Mouse (Mus musculus) limb, embryonic 14.5 days (tissue): ENCODE measurements at regions not wholly inside any gene's neighbourhood (a gene's known extent, or its start where the extent isn't known, plus 50 kb on each side); places are given as distances from the start of the nearest gene placed in this dataset.

ENCODE experiments used
- ATAC-seq: fragments of 200-750 bp; cut with Nextera tagmentation; 2 replicates; pipeline ENCODE4 v1.8.0; 2017; ENCODE audit warnings: low read depth, moderate number of reproducible peaks, moderate TSS enrichment; ENCODE audit not compliant: low FRiP score
- DNase-seq: peaks from one replicate; pipeline ENCODE4 v3.0.0-alpha.2; 2015; ENCODE audit warnings: low spot score
- H3K27ac ChIP-seq: fragments of 300-500 bp; sonication (generic); replicated peaks from 2 replicates; pipeline ENCODE4 v1.5.1; 2014; ENCODE audit warnings: low read depth, mild to moderate bottlenecking, low read length, moderate library complexity, mixed read lengths
- H3K27me3 ChIP-seq: fragments of 300-500 bp; sonication (generic); 2 replicates; pipeline ENCODE4 v1.6.1; 2014; ENCODE audit warnings: low read length, mixed read lengths; ENCODE audit not compliant: control insufficient read depth, insufficient read depth
- H3K36me3 ChIP-seq: fragments of 300-500 bp; sonication (generic); 2 replicates; pipeline ENCODE4 v1.6.1; 2014; ENCODE audit warnings: mild to moderate bottlenecking, low read length, moderate library complexity, mixed read lengths; ENCODE audit not compliant: control insufficient read depth, insufficient read depth
- H3K4me1 ChIP-seq: fragments of 300-500 bp; sonication (generic); 2 replicates; pipeline ENCODE4 v1.6.1; 2014; ENCODE audit warnings: antibody characterized with exemption, low read length, mixed read lengths; ENCODE audit not compliant: control insufficient read depth, insufficient read depth
- H3K4me2 ChIP-seq: fragments of 300-500 bp; sonication (generic); replicated peaks from 2 replicates; pipeline ENCODE4 v1.6.1; 2014; ENCODE audit warnings: low read depth, mild to moderate bottlenecking, low read length, moderate library complexity; ENCODE audit not compliant: severe bottlenecking
- H3K4me3 ChIP-seq: fragments of 300-500 bp; sonication (generic); replicated peaks from 2 replicates; pipeline ENCODE4 v1.5.1; 2014; ENCODE audit warnings: low read length
- H3K9ac ChIP-seq: fragments of 300-500 bp; sonication (generic); 2 replicates; pipeline ENCODE4 v1.6.1; 2014; ENCODE audit warnings: mild to moderate bottlenecking, low read depth, low read length, moderate library complexity; ENCODE audit not compliant: severe bottlenecking
- H3K9me3 ChIP-seq: fragments of 300-500 bp; sonication (generic); 2 replicates; pipeline ENCODE4 v1.6.1; 2016; ENCODE audit warnings: low read length; ENCODE audit not compliant: control insufficient read depth
- POLR2A ChIP-seq: fragments of 200-500 bp; IDR thresholded peaks from 2 replicates; pipeline ENCODE4 v1.8.0; 2012; ENCODE audit warnings: inconsistent platforms, mild to moderate bottlenecking, moderate library complexity, borderline replicate concordance; ENCODE audit not compliant: insufficient read depth, insufficient read length; ENCODE audit errors: extremely low read depth
- WGBS: fragments of 180-500 bp; shearing (Covaris S2); extraction: QIAGEN DNeasy Blood & Tissue Kit; methylation state at CpG from one replicate; pipeline ENCODE4 v1.1.7; 2014; 5-methylcytosine and 5-hydroxymethylcytosine counted together

DNA sequence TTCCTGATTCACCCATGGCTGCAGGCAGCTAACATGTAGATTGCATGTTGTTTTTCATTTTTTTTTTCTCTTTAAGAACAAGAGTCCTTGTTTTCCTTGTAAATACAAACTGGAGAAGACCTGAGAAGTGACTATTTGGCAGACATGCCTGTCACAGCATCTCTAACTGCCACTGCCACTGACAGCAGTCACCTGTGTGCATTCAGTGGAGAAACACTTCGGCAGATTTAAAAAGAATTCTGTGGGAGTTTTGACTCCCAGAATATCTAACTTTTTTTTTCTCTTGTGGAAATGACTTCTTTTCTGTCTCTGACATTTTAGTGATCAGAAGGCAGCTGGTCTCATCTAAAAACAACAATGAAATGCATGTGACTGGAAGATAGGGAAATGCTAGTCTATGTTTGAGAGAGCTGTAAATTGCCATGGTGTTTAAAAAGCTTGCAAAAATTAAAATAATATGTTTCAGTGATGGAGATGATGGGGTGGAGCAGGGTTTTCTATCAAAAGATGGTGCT, 526.0 kb upstream of the Agtr1b start:
- Histone ChIP-seq H3K4me1 (no peaks in the 10 kb centered on the region), H3K27ac (no peak overlapping the region), H3K27me3 (no peaks in the 10 kb centered on the region), H3K4me3 (no peak overlapping the region), H3K9ac (no peak overlapping the region), H3K36me3 (no peaks in the 10 kb centered on the region), H3K9me3 (no peaks in the 10 kb centered on the region), H3K4me2 (no peak overlapping the region)
- WGBS = 75% methylated on average over 1 of the region's 1 CpGs
- ATAC-seq = no peak
- DNase-seq = no peak
- TF ChIP-seq POLR2A = no peak

DNA sequence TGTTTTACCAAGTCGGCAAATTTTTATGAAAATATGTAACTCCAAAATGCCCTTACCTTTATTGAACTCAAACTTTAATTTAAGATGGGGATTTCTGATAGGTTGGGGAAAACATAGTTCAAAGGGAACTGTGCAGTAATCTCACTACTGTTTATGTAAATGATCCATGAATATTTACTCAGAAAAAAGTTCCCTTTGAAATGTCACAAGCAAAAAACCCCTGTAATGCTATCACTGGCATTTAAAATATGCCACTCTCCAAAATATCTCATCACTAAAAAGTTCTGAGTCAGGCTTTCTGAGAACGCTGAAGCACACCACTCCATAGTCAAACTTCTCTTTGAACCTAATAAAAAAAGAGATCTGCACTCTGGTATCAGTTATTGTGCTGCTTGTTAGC, 497.3 kb upstream of the Agtr1b start:
- 75% methylated on average over 2 of the region's 2 CpGs for WGBS

DNA sequence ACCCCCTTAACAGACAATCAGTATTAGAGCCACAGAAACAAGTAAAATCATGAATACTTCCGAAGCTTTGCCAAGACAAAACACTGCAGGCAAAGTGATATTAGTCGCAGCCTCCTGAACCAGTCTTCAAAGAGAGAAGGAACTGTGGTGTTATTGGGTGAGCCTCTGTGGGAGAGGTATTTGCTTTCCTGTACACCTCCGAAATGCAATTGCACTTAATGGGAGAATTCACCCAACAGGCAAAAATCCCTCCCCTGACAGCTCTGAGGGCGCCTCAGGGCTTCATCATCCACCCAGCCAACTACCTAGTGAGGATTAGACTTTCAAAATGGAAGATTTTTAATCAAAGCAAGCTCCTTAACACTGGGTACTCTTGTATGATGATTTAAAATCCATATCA, 464.1 kb upstream of the Agtr1b start:
- H3K4me2 ChIP-seq = no peak overlapping the region
- no peak overlapping the region for H3K9ac ChIP-seq
- WGBS = 47% methylated on average over 4 of the region's 4 CpGs
- no peak for TF ChIP-seq POLR2A
- no peak overlapping the region for H3K27ac ChIP-seq
- ATAC-seq = no peak
- no peak for DNase-seq
- H3K27me3 ChIP-seq = no peaks in the 10 kb centered on the region
- H3K4me3 ChIP-seq = no peak overlapping the region
- 0 out of 2 replicates have a peak, but pooled peaks cover 2% of the 10 kb centered on the region for H3K4me1 ChIP-seq
- no peaks in the 10 kb centered on the region for H3K36me3 ChIP-seq
- H3K9me3 ChIP-seq = no peaks in the 10 kb centered on the region

More for the DNA sequence above, 497.3 kb upstream of the Agtr1b start:
- Histone ChIP-seq H3K9ac (no peak overlapping the region), H3K36me3 (no peaks in the 10 kb centered on the region), H3K4me1 (no peaks in the 10 kb centered on the region), H3K9me3 (no peaks in the 10 kb centered on the region), H3K27ac (no peak overlapping the region), H3K4me2 (no peak overlapping the region), H3K4me3 (no peak overlapping the region), H3K27me3 (no peaks in the 10 kb centered on the region)
- no peak for TF ChIP-seq POLR2A
- ATAC-seq (no peak), DNase-seq (no peak)

DNA sequence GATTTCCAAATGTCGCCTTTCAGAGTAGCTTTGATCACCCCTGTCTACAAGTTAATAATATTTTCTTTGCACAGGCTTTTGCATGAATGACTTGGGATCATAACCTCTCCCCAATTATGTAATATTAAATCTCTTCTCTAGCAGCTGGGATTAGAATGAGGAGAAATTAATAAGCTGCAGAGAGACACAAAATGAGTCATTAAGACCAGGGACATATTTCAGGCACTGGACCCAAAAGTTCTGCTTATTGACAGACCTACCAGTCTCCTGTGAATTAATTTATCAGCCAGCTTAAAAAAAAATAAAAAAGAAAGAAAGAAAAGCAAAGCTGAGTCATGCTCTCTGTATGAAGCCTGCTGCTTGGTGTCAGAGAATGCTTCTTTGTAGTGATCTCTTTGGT, 462.4 kb upstream of the Agtr1b start:
- WGBS = 69% methylated on average over 1 of the region's 1 CpGs
- H3K27me3 ChIP-seq = no peaks in the 10 kb centered on the region
- no peak for ATAC-seq
- no peak overlapping the region for H3K4me2 ChIP-seq
- H3K4me3 ChIP-seq = no peak overlapping the region
- no peak overlapping the region for H3K9ac ChIP-seq
- H3K36me3 ChIP-seq = no peaks in the 10 kb centered on the region
- no peak for DNase-seq
- H3K4me1 ChIP-seq = 0 out of 2 replicates have a peak, but pooled peaks cover 2% of the 10 kb centered on the region
- H3K27ac ChIP-seq = no peak overlapping the region
- TF ChIP-seq POLR2A = no peak
- no peaks in the 10 kb centered on the region for H3K9me3 ChIP-seq

DNA sequence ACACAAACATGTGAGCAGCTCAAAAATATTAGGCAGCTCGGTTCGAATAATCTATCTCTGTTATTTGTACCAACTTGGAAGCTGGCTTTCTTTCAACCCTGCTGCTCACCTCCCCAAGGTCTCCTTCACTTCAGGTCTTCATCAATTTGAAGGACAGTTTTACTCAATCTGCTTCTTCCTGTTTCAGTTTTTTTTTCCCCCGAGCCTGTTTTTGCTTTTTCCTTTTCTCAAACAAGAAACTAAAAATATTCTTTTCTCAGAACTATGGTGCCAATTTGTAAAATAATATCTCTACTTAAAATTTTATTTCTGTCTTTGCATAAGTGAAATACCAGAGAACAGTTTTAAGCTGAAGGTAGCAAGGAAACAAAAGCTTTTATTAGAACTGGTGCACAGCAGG, 461.8 kb upstream of the Agtr1b start:
- H3K4me3 ChIP-seq = no peak overlapping the region

More for the DNA sequence above, 461.8 kb upstream of the Agtr1b start:
- DNase-seq (no peak), ATAC-seq (no peak)
- no peaks in the 10 kb centered on the region for H3K36me3 ChIP-seq
- H3K27me3 ChIP-seq = no peaks in the 10 kb centered on the region
- 62% methylated on average over 3 of the region's 3 CpGs for WGBS
- H3K9me3 ChIP-seq = no peaks in the 10 kb centered on the region
- H3K27ac ChIP-seq = no peak overlapping the region
- no peak for TF ChIP-seq POLR2A
- H3K9ac ChIP-seq = no peak overlapping the region
- 0 out of 2 replicates have a peak, but pooled peaks cover 2% of the 10 kb centered on the region for H3K4me1 ChIP-seq
- no peak overlapping the region for H3K4me2 ChIP-seq
